Mouse (Mus musculus) ES-E14 (cell line): ENCODE results near the gene Elovl4.

Experiments
- MAFK ChIP-seq: IDR thresholded peaks from 2 replicates; pipeline ENCODE4 v1.6.1; 2014; ENCODE audit warnings: mild to moderate bottlenecking, low read depth, low read length, inconsistent platforms; ENCODE audit not compliant: insufficient read depth
- ZNF384 ChIP-seq: IDR thresholded peaks from 2 replicates; pipeline ENCODE4 v1.6.1; 2012; ENCODE audit warnings: low read depth, low read length, inconsistent platforms

- TF ChIP-seq ZNF384 (no peak), MAFK (no peak)
Measured at GRCm38 (mm10) chr9:83805977-83806815, at the start of gene Elovl4.
